16 mouse cellular contexts compared by ENCODE assay signal in genomic region chr13:104072351-104072750, GRCm38 (mm10). TPM values are rescaled to one million over a fixed set of nuclear protein-coding genes. Genes with fewer than 3 reads are reported as not detected.
"Had no signal": no experiment of that assay in that cellular context is flagged by ENCODE, and none has a peak within 500 bp of the region (broad histone marks: within the 10 kb centered on the region; RNA-seq: fewer than 3 reads in every experiment).

No protein-coding gene starts in this region.

- ATAC-seq: inflammation-experienced regulatory T-cells, adult 6 months; intestine, embryonic 16.5 days had no signal

- H3K27ac ChIP-seq: liver, embryonic 13.5 days; stomach, postnatal 0 days had no signal

- H3K4me3 ChIP-seq: liver, embryonic 13.5 days had no signal

- DNase-seq: kidney, adult 18-20 months; kidney, adult 9 months; kidney, postnatal 14 days; kidney, postnatal 4 days; liver, embryonic 13.5 days; lung, adult 2 months; lung, postnatal 14 days; lung, postnatal 4 days; midbrain, embryonic 14.5 days; thymus, adult 2 months; thymus, postnatal 14 days had no signal

RNA-seq across cellular contexts. Expression of gene Sgtb, which starts 37.2 kb away (rescaled TPM):
- total RNA-seq: megakaryocyte progenitor cell, adult 5-6 weeks; megakaryocyte-erythroid progenitor cell, adult 5-6 weeks had no signal
